Mouse (Mus musculus): ENCODE results near the gene Gm3248. TPM values are rescaled to one million over a fixed set of nuclear protein-coding genes. Genes with fewer than 3 reads are reported as not detected.

Gm3248 gene
- 0.02 TPM in 2 replicates for polyA plus RNA-seq (2012; rRNA removed)

GRCm38 (mm10) chr14:5961635-5962034 is at the start of gene Gm3248:
Gene Gm3248 (minus strand): TSS chr14:5961745.

GRCm38 (mm10) chr14:5979037-5979436 is 17.5 kb upstream of the Gm3248 start, which contains the start of gene Gm3453:
Gene Gm3453 (minus strand): TSS chr14:5979137.

Other genes with a start within 250 kb of the Gm3248 start
- 0.02 TPM in 1 of 2 replicates, not detected in the other for gene Gm3373, start 220.2 kb downstream of the Gm3248 start, polyA plus RNA-seq (2012; rRNA removed)
- gene Gm3383, start 153.8 kb downstream of the Gm3248 start, polyA plus RNA-seq (2012; rRNA removed), result 0.05 TPM in 2 replicates
- gene Gm3424, start 131.4 kb downstream of the Gm3248 start, polyA plus RNA-seq (2012; rRNA removed), result not detected in 2 replicates
- gene Gm8237, start 81.4 kb downstream of the Gm3248 start, polyA plus RNA-seq (2012; rRNA removed), result not detected in 2 replicates
- not detected in 2 replicates for gene Gm3453, start 17.4 kb upstream of the Gm3248 start, polyA plus RNA-seq (2012; rRNA removed)
- not detected in 2 replicates for gene Gm6337, start 96.5 kb upstream of the Gm3248 start, polyA plus RNA-seq (2012; rRNA removed)
- 0.02 and 0.04 TPM in 2 replicates for gene Gm8206, start 132.2 kb upstream of the Gm3248 start, polyA plus RNA-seq (2012; rRNA removed)
- gene Gm3468, start 146.9 kb upstream of the Gm3248 start, polyA plus RNA-seq (2012; rRNA removed), result 0.10 TPM in 2 replicates
- not detected in 2 replicates for gene Gm3476, start 164.1 kb upstream of the Gm3248 start, polyA plus RNA-seq (2012; rRNA removed)